Mouse (Mus musculus) mouse embryonic stem cell (cell line): ENCODE results near the gene Gls2.

Source experiments
- in situ Hi-C, 2 experiments: fragments of 300-500 bp; cut with MboI; formaldehyde crosslinking; loops; 1 replicate in 1 of 2; 3 replicates in 1 of 2; pipeline ENCODE4 v1.14.3; 2019 to 2020; ENCODE audit warnings: low sequenced_read_pairs in 2 of 2, low pct_unique_long_range_greater_than_20kb in 1 of 2, mixed read lengths in 1 of 2; ENCODE audit not compliant: unreplicated experiment in 1 of 2

Gene Gls2

DNA sequence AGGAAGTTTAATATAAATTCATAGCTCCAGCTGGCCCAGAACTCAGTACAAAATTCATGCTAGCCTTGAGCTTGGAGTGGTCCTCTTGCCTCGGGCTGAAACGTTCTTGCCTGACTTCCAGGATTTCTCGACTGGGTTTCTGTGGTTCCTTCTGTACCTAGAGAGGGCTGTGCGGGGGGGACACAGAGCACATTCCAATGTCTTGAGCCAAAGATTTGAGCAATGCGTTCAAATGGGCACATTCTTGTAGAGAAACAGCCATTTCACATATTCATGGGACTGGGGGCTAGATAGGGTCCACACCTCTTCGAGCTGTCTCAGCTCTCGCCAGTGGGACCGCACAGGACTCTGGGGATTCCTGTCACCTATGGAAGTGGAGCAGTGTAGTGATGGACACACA is 61.7 kb downstream of the Gls2 start:
- in situ Hi-C loops, result no loop called here

DNA sequence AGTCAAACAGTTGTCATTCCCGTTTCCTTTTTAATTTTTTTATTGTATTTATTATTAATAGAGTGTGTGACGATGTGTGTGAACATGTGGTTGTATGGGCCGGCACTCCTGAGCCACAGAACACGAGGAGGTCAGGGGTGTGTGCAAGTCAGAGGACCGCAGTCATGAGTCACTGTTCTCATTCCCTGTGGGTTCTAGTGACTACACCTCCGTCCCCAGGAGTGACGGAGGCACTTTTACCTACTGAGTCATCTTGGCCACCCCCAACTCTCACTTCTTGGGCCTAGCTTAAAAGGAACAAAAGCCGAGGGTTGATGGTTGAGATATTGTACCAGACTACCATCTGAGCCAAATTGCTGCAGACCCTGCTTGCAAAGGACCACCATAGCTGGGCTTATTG is 62.1 kb downstream of the Gls2 start:
- in situ Hi-C loops, result no loop called here

DNA sequence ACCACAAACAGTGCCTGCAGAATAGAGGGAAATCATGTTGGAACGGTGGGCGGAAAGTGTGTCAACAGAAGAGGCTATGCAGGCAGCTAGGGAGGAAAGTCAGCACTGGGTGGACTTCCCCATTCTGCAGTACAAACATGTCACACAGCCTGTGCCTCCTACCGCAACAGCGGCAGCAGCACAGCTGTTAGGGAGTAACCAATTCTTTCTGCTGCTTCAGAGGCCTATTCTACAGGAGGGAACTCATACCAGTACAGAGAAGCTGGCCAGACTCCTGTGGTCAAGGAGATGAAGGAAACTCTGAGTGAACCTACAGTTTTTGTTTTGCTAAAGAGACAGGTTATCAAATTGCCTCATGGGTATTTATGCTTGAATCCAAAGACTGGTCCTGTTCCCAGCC is 64.7 kb downstream of the Gls2 start:
- in situ Hi-C loops, result no loop called here
